Mouse (Mus musculus) c-Kit-negative CD71-positive TER-119-positive erythroid progenitor cells, embryonic 14.5 days (primary cell): ENCODE measurements around the gene Nf2.
"Not testable (repeated sequence)": the region's sequence is repeated elsewhere in the genome, so short reads cannot be mapped to it uniquely, and the experiment has no call there.

ENCODE experiments used
- DNase-seq: peaks from one replicate; pipeline ENCODE4 v3.0.0-alpha.2; 2013; ENCODE audit warnings: low read depth, low spot score

Gene Nf2

GRCm38 (mm10) chr11:4837342-4837741, 12.0 kb downstream of the Nf2 start:
- DNase-seq: no peak

GRCm38 (mm10) chr11:4836755-4837154, 12.6 kb downstream of the Nf2 start:
- DNase-seq: no peak

- DNase-seq: no peak
Measured at GRCm38 (mm10) chr11:4835436-4835835, 13.9 kb downstream of the Nf2 start.

GRCm38 (mm10) chr11:4833295-4833939, 15.9 kb downstream of the Nf2 start:
- no peak for DNase-seq

- DNase-seq: no peak
Measured at GRCm38 (mm10) chr11:4831066-4831465, 18.3 kb downstream of the Nf2 start.

GRCm38 (mm10) chr11:4827916-4828315, 21.4 kb downstream of the Nf2 start:
- no peak for DNase-seq

GRCm38 (mm10) chr11:4827340-4827739, 22.0 kb downstream of the Nf2 start:
- DNase-seq: no peak

- DNase-seq: no peak
Measured at GRCm38 (mm10) chr11:4826152-4826778, 23.1 kb downstream of the Nf2 start.

- no peak for DNase-seq
Measured at GRCm38 (mm10) chr11:4823655-4824312, 25.6 kb downstream of the Nf2 start.

- not testable (repeated sequence) for DNase-seq
Measured at GRCm38 (mm10) chr11:4822446-4822842, 26.9 kb downstream of the Nf2 start.

GRCm38 (mm10) chr11:4821492-4822445, 27.6 kb downstream of the Nf2 start:
- DNase-seq: no peak

GRCm38 (mm10) chr11:4814507-4815450, 34.6 kb downstream of the Nf2 start:
- no peak for DNase-seq

GRCm38 (mm10) chr11:4808311-4808710, 41.0 kb downstream of the Nf2 start:
- no peak for DNase-seq

GRCm38 (mm10) chr11:4806031-4806715, 43.2 kb downstream of the Nf2 start:
- no peak for DNase-seq

GRCm38 (mm10) chr11:4804921-4805562, 44.3 kb downstream of the Nf2 start:
- DNase-seq: no peak

GRCm38 (mm10) chr11:4803951-4804350, 45.4 kb downstream of the Nf2 start:
- no peak for DNase-seq

- DNase-seq: no peak
Measured at GRCm38 (mm10) chr11:4803426-4803825, 45.9 kb downstream of the Nf2 start.

GRCm38 (mm10) chr11:4803008-4803407, 46.3 kb downstream of the Nf2 start:
- no peak for DNase-seq

- not testable (repeated sequence) for DNase-seq
Measured at GRCm38 (mm10) chr11:4802401-4802800, 46.9 kb downstream of the Nf2 start.

GRCm38 (mm10) chr11:4800654-4801053, 48.7 kb downstream of the Nf2 start:
- DNase-seq: no peak
